Mouse (Mus musculus) bone marrow, adult 2 months (tissue): ENCODE measurements around the gene Cyp2j5. TPM values are rescaled to one million over a fixed set of nuclear protein-coding genes. Genes with fewer than 3 reads are reported as not detected.
A peak's percentile ranks its signal among the peaks of the same experiment; 100 is the strongest.

Source experiments
- H3K27ac ChIP-seq: fragments of 200-500 bp; 2 replicates; pipeline ENCODE4 v1.5.1; 2012; ENCODE audit warnings: low read depth, mild to moderate bottlenecking, control low read depth, inconsistent platforms, low read length; ENCODE audit not compliant: control insufficient read depth, poor library complexity, insufficient read depth
- H3K4me1 ChIP-seq: fragments of 200-500 bp; 2 replicates; pipeline ENCODE4 v1.6.1; 2011; ENCODE audit warnings: low read length; ENCODE audit not compliant: control insufficient read depth, insufficient read depth
- H3K4me3 ChIP-seq: fragments of 200-500 bp; replicated peaks from 2 replicates; pipeline ENCODE3; 2011; ENCODE audit warnings: mild to moderate bottlenecking, low read depth, low read length, control low read depth; ENCODE audit not compliant: control insufficient read depth
- CTCF ChIP-seq: fragments of 200-500 bp; IDR thresholded peaks from 2 replicates; pipeline ENCODE4 v1.5.1; 2011; ENCODE audit warnings: low read length, control low read depth; ENCODE audit not compliant: control insufficient read depth, insufficient read depth
- POLR2A ChIP-seq: fragments of 200-500 bp; IDR thresholded peaks from 2 replicates; pipeline ENCODE4 v1.6.1; 2011; ENCODE audit warnings: low read depth, mild to moderate bottlenecking, control low read depth, low read length, borderline replicate concordance; ENCODE audit not compliant: control insufficient read depth
- WGBS: fragments of 180-500 bp; shearing (Covaris S2); methylation state at CpG from one replicate; pipeline ENCODE4 v1.1.7; 2018; 5-methylcytosine and 5-hydroxymethylcytosine counted together
- polyA plus RNA-seq: library from polyadenylated mRNA; stranded (reverse); fragments of >200 nt; gene quantifications from 2 replicates; pipeline ENCODE4 v1.2.4, GENCODE M21; 2011; ENCODE audit warnings: low replicate concordance; ENCODE audit not compliant: missing spikeins, insufficient read depth, insufficient read length

Cyp2j5 gene
- polyA plus RNA-seq = 0.41 and 2.3 TPM in 2 replicates

DNA sequence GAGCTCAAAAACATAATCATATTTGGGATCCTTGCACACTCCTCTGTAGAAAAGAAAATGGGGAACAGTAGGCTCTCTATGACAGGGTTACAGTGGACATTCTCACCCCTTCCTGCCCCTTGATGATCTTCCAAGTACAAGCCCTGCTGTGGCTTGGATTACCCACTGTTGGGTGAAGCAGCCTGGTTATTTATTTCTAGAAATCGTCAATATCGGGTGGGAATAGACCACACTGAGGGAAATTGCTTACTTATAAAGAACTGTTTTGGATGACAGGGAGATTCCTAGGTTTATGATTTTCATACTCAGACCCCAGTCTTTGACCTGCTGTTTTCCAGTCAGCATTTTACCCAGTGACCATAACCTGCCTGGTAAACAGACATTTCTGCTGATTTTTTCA lies at the start of gene Cyp2j5:
Cyp2j5 (minus strand) TSS at position 164 of the 400 bp plus-strand sequence.
- TF ChIP-seq POLR2A (no peak), CTCF (no peak)
- Histone ChIP-seq H3K4me3 (no peak within 1 kb of the TSS), H3K27ac (no peak within 1 kb of the TSS), H3K4me1 (no peaks in the 10 kb centered on the region)
- WGBS = 83% methylated on average over 2 of the region's 2 CpGs

DNA sequence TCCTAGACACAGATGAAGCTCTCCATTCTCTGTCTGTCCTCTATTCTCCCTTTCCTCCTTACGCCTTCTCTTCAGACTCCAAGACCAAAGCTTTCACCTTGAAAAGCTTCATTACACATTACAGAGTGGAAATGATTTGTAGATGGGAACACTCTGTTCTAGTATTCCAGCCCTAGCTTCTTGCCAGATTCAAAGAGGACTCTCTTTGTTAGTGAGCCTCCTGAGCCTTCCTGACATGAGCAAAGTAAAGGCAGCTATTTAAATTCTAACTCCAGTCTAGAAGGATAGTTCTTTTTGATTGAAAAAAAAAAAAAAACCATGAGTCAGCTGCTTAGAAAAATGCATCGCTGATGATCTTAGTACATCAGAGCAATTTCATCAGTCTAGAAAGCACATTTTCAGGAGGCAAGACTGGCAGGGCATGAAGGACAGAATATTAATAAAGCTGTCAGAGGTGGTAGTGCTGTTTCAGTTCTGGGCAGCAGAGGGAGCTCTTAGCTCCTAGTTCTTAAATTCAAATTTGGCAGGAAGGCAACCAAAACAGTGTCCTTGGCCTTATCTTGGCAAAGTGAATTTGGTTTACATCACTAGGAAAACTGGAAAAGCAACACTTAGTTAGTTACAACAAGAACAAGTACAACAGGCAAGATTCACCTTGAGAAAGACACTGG lies 41.5 kb upstream of the Cyp2j5 start:
- Histone ChIP-seq H3K27ac (no peak overlapping the region), H3K4me3 (no peak overlapping the region), H3K4me1 (no peaks in the 10 kb centered on the region)
- TF ChIP-seq CTCF = no peak
- TF ChIP-seq POLR2A = no peak
- 53% methylated on average over 2 of the region's 2 CpGs for WGBS

DNA sequence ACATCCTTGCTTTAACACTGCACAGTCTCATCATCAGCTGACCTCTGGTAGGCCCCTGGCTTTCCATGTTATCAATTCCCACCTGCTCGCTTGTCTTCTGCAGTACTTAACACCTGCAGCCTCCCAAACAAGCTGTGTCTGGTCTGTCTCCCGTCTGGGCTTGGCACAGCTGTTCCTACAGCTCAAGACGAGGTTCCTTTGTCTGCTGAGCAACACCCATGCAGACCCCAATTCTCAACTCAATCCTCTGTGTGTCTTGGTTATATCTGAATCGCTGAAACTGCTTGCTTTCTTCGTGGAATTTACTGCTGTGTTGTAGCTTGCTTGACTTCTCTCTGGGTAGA lies 34.2 kb upstream of the Cyp2j5 start:
- no peak overlapping the region for H3K27ac ChIP-seq
- TF ChIP-seq POLR2A = no peak
- no peak for TF ChIP-seq CTCF
- WGBS = 69% methylated on average over 5 of the region's 5 CpGs
- no peak overlapping the region for H3K4me3 ChIP-seq
- no peaks in the 10 kb centered on the region for H3K4me1 ChIP-seq

DNA sequence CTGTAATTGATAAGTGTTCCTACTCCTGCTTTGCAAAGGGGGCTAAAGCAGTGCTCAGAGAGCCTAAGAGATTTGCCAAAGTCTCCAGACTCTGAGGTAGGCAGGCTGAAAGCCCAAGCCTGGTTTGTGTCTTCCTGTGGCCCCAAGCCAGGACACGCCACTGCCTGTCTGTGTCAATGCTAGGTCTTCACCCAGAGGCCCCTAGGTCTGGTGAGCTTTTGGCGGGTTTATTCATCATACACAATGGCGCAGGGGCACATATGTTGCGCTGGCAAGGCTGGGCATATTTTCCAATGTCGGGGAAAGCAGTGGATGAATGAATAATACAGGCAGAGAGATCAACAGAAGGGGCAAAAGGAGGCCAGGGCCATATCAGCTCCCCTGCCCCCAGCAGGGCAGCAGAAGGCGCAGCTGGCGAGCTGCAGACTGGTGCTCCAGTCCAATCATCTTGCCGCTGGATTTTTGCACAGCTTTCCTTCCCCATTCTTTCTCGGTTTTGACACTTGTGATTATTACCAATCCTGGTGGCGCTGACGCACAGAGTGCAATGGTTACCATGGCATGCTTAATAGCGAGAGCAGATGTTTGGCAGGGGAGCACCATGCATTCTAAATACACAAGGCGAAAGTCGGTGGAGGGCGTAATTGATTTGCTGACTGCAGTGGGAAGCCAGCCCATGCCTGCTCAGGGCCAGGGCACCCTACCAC lies 33.7 kb upstream of the Cyp2j5 start:
- 83% methylated on average over 15 of the region's 15 CpGs for WGBS

DNA sequence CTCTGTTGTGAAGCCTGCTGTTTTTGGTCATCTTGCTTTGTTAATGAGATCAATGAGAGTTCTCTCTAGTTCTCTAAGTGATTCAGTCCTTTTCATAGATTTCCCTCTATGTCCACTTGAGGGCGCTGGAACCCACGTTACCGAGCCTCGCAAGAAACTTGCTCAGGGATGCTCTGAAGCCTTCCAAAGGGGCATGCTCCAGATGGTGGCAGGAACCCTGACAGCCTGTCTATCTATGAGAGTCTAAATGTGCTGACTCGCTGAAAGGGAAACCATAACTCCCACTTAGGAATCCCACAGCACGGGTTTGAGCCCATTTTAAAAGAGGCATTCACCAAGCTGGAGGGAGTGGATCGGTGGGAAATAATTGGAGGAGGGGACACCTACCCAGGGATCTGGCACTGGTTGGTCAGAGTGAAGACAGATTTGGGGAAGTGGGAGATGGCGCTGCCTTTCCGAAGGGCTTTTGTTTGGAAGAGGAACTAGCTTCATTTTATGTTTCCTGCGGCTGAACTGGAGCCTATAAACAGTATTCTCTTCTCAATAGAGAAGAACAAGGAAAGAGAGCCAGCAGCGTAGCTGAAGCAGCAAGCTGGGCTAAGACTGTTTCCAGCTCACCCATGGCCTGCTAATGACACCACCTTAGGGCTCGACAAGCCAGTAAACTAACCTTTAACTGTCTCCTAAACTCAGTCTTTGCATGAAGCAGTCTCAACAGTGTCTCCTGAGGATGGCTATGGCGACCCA lies 32.8 kb upstream of the Cyp2j5 start:
- no peak overlapping the region for H3K4me3 ChIP-seq
- H3K27ac ChIP-seq = no peak overlapping the region
- 8% methylated on average over 13 of the region's 13 CpGs for WGBS
- H3K4me1 ChIP-seq = no peaks in the 10 kb centered on the region
- peak; percentile 33; the same call in 1 of the 2 replicates for TF ChIP-seq CTCF
- no peak for TF ChIP-seq POLR2A

More for the DNA sequence above, 33.7 kb upstream of the Cyp2j5 start:
- TF ChIP-seq CTCF (no peak), POLR2A (no peak)
- H3K4me1 ChIP-seq = no peaks in the 10 kb centered on the region
- no peak overlapping the region for H3K27ac ChIP-seq
- no peak overlapping the region for H3K4me3 ChIP-seq

DNA sequence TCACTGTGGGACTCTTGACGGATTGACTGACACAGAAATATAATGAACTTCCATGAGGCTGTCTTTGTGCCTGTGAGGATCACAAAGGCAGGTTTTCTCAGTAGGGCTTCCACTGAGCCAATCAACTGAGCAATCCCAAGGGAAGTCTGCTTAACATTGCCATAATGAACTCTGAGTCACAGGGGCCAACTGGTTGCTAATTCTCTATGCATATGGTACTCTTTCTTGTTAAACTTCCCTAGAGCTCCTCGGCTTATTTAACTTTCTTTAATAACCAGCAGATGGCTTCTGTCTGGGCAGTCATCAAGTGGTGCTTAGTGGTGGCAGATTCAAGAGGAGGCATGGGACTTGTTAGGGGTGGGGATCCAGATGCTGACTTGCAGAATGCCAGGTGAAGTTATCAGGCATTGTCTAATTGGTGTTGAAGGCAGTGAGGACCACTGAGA lies 23.4 kb upstream of the Cyp2j5 start:
- TF ChIP-seq POLR2A = no peak
- TF ChIP-seq CTCF = no peak
- WGBS = 71% methylated on average over 2 of the region's 2 CpGs
- H3K27ac ChIP-seq = no peak overlapping the region

DNA sequence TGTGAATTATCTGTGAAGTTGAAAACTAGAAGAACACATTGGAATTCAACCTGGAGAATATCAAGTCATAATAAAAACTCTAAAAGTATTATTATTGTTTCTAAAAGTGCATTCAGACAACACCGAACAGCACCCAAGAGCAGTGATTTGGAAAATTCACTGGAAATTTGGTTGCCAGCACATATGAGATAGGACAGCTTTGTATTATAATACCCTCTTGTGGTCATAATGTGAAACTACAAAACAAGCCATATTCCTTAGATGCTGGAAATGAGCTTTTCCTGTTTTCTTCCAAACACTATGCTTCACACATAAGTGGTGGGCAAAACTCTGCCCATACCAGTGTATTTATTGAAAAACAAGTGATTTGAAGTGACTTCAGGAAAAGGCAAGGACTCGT lies 19.5 kb upstream of the Cyp2j5 start:
- WGBS = 43% methylated on average over 2 of the region's 2 CpGs
- H3K27ac ChIP-seq = no peak overlapping the region
- no peak for TF ChIP-seq CTCF
- TF ChIP-seq POLR2A = no peak

More for the DNA sequence above, 23.4 kb upstream of the Cyp2j5 start:
- Histone ChIP-seq H3K4me3 (no peak overlapping the region), H3K4me1 (no peaks in the 10 kb centered on the region)

DNA sequence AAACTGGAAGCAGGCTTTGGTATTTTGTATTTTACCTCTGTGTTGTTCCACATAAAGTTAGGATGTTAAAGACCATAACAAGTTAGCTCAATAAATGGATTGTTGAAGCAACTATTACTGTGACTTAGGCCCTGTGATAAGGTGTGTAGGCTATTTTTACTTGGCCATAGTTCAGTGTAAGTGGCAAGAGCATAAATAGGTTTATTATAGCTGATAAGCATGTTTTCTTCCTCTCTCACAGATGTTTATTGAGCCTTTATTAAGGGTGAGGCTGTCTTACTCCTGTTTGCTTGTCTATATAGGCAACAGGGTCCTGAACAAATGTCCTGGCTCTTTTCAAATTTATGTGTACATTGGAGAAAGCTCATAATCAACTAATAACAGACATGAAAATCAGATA lies 17.0 kb upstream of the Cyp2j5 start:
- Histone ChIP-seq H3K4me1 (no peaks in the 10 kb centered on the region), H3K4me3 (no peak overlapping the region), H3K27ac (no peak overlapping the region)
- no peak for TF ChIP-seq CTCF
- TF ChIP-seq POLR2A = no peak

More for the DNA sequence above, 19.5 kb upstream of the Cyp2j5 start:
- H3K4me1 ChIP-seq = no peaks in the 10 kb centered on the region
- H3K4me3 ChIP-seq = no peak overlapping the region
